Mouse (Mus musculus): ENCODE results near the gene Kif15. TPM values are rescaled to one million over a fixed set of nuclear protein-coding genes. Genes with fewer than 3 reads are reported as not detected.

Kif15 gene
- total RNA-seq (2021), result under 1 TPM; 0.51 to 0.67 TPM
- long read RNA-seq, experiment 1, result 0 reads
- long read RNA-seq, experiment 2, result 0 reads

DNA sequence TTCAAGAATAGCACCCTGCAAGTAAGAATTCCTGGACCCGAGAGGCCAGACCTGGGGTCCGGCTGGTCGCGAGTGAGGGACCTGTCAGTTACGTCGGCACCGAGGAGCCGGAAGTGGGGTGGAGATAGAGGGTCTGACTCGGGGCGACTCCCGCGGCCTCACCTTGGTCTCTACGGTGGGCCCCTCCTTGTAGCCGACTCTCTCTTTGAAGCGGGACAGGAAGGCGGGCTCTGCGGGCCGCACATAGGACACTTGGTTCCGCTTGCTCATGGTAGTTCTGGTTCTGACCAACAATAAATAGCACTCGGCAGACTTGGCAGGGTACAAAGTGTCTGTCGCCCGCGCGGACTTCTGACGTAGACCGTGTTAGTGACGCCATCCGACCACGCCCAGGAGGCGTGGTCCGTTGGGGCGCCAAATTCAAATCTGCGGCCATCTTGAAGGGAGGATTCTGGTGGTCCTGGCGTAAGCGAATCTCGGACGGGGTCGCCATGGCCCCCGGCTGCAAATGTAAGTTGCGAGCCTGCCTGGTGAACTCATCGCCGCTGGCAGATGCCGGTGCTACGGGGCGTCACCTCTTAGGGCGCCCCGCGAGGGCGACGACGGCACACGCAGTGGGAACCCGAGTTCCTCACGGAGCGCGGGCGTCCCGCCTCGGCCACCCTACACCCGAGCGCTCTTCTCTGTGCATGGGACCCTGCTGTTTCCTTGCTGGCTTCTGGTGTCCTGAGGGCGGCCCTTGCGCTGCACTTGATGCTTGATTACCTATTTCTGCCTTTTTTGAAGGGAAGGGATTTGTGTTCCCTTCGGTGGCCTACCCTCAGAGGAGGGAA lies at the start of gene Kif15, which contains the start of gene 1110059G10Rik:
Gene Kif15 (plus strand): TSS at position 404 of the 833 bp plus-strand sequence.
Gene 1110059G10Rik (minus strand): TSS at position 358 of the 833 bp plus-strand sequence.
- peak; percentile 79 for DNase-seq

- no peak for DNase-seq
Measured at GRCm38 (mm10) chr9:122901047-122901446, 49.8 kb upstream of the Kif15 start.

DNA sequence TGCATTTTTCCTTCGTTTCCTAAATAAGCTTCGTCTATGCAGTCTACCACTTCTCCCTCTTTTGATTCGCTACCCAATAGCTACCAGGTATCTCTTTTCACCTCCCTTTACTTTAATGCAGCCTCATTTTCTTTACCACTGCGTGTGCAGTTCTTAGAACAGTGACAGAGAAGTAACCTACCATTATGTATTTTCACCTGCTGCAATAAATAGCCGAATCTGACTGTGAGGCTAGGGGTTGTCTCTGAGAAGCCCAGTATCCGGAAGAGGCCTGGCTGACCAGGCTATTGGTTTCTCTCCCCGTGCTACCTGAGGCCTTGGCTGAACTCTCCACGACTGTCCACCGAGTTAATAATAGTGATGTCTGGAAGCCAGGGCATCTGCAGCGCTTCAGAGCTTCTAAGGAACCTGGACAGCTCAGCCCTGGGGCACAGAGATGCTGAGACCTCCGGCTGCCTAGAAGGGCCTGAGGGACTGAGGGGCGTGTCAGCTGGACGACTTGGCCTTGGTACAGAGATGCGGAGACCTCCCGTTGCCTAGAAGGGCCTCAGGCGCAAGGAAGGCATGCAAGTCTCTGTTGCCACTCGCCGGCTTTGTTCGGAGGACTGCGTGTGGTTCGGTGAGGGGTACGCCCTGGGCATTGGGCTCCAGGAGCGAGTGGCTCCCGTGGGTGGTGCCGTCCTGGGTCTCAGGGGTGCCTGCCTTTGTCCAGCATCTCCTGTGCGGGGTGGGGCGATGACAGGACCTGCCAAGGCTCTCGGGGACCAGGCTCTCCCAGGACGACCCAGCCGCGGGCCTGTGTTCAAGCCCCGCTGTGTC lies 47.9 kb upstream of the Kif15 start:
- peak; percentile 34 for DNase-seq

DNA sequence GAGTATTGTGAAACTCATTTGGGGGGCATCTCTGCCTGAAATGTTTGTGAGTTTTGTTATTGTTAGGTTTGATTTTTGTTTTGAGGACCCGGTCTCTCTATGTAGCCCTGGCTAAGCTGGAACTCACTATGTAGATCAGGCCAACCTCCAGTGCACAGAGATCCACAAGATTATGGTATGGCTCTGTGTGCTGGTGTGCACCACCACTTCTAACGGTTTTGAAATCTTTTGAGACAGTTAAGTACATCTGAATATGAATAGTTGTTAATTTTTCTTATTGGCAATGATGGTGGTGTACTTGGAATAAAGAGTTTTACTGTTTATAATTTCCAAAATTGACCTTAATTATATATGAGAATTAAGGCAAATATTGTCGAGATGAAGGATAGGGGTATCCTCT lies 28.4 kb upstream of the Kif15 start:
- no peak for DNase-seq

- DNase-seq, result peak; percentile 49
Measured at GRCm38 (mm10) chr9:122922936-122923381, 27.9 kb upstream of the Kif15 start, which contains the start of gene Zfp105. TSS of gene Zfp105 (plus strand) at chr9:122923072.

DNA sequence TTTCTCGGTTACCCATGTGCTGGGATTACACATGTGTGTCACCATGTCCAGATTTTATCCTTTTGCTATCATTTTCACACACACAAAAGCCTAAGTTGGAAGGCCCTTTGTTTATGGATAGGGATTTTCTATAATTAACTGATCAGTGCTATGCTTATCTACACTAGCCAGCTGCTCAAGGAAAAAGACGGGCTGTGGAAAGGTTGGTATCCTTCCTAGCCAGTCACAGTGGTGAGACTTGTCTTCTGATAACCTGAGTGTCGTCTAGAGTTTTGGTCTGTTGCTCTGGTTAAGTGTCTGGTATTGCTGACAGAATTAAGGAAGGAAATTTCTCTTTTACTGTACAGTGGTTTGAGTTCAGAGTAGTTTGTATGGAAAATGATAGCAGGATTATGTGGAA lies 21.9 kb upstream of the Kif15 start:
- no peak for DNase-seq

DNA sequence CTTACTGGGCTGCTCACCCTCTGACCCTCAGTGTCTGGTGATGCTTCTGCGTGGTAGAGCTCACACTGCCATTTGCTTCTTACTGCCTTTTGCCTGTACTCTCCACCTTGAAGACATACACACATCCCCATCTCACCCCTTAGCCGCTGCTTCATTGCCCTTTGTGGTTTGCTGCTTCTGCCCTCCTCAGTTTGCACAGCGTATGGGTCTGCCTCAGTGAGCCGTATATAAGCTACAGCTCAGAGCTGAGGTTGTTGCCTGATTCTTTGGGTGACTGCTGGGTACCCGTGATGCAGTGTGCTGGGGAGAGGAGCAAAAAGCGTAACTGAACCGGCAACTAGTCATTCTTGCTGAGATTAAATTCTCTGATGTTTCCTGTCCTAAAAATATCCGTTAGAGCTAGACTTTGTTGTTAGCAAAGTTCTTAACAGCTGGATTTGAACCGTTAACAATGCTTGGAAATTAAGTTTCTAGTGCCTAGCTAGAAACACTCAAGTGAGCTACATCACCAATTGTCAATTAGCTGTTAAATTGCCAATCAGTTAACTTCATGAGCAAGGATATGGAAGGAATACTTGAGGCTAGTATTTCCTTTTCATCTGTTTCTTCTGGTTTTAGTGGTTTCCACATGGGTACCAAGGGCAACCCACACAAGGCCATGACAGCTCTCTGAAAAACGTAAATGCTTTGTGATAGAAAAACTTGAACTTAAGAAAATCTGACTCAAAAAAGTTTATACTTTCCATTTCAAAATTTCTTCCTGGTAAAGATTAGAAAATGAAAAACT lies 47.8 kb downstream of the Kif15 start:
- no peak for DNase-seq

GRCm38 (mm10) chr9:122999193-122999586 lies 48.3 kb downstream of the Kif15 start:
- no peak for DNase-seq

DNA sequence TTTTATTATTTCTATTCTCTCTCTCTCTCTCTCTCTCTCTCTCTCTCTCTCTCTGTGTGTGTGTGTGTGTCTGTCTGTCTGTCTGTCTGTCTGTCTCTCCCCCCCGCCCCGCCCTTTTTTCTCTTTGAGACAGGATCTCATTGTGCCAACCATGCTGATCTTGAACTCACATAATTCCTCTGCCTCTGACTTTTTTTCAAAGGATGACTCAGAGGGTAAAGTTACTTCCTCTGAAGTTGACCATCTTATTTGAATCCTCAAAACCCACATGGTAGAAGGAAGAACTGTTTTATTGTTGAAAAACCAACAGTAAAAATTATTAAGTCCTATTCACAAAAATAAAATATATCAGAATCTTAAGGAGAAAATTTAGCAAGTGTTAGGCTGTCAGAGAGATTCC lies 53.9 kb downstream of the Kif15 start:
- no peak for DNase-seq

DNA sequence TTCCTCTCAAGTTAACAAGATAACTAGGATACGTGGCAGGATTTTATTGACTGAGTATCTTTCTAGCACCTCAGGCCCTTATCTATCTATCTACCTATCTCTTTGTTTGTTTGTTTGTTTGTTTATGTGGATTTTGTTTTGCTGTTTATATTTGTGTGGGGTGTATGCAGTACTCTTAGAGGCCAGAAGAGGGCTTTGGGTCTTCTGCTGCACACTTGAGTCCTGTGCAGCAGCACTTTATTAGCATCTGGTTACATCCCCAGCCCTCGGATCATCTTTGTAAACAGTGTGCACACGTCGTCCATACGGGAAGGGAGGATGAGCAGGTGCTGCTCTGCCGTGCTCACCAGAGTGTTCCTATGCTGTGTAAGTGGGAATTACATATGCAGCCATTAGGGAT lies 55.2 kb downstream of the Kif15 start:
- DNase-seq, result no peak

GRCm38 (mm10) chr9:123020995-123021631 lies 70.3 kb downstream of the Kif15 start, which contains the start of gene Tmem42:
TSS of gene Tmem42 (plus strand) at chr9:123021326.
- peak; percentile 88 for DNase-seq

- no peak for DNase-seq
Measured at GRCm38 (mm10) chr9:123021636-123022379, 71.0 kb downstream of the Kif15 start.

- DNase-seq, result no peak
Measured at GRCm38 (mm10) chr9:123024201-123024600, 73.4 kb downstream of the Kif15 start.

GRCm38 (mm10) chr9:123031496-123032246 lies 80.8 kb downstream of the Kif15 start:
- no peak for DNase-seq

DNA sequence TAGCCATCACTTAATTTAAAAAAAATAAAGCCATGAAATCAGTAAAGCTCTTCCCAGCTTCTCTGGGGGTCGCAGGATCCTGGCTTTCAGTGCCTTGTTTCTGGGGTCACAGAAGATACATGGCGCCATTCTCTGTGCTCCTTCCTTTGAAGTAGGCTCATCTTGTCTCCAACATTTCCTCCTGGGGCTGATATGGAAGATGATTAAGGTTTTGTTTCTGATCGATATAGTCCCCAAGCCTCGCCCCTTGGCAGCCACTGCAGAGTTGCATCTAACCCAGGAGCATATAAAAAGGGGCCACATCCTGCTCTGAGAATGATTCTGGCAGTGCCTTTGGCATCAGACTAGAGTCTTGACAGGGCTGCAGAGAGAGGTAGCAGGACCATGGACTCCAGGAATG lies 83.6 kb downstream of the Kif15 start, which contains the start of gene Tgm4:
Gene Tgm4 (plus strand): TSS at position 301 of the 400 bp plus-strand sequence.
- no peak for DNase-seq

DNA sequence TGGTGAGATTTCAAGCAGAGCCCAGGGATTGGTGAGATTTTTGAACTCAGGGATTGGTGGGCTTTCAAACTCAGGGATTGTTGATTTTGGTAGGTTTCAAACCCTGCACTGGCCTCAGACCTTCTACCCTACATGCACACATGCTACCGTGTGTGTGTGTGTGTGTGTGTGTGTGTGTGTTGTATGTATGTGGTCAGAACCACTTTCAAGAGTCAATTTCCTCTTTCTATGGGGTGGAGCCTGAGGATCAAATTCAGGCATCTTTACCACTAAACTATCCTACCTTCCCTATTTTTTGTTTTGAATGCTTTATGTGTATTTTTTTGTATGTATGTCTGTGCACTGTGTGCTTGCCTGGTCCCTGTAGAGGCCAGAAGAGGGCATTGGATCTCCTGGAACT lies 96.8 kb downstream of the Kif15 start:
- no peak for DNase-seq

- no peak for DNase-seq
Measured at GRCm38 (mm10) chr9:123058724-123059292, 108.0 kb downstream of the Kif15 start.

DNA sequence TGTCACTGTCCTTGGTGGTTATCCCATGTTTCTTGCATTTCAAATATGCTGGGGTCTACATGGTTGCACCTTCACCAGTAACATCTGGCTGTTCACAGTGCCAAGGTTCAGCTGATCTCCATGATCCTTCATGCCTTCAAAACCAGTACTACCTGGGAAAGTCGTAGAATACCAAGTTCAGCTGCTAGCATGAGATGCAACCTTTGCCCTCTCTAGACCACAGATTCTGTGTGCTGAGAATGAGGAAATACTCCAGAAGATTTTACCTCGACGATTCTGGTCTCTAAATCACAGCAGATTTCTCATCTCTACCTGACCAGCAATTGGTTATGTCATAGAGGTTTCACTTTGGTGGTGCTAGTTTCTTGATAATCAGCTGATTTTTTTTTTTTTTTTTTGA lies 109.3 kb downstream of the Kif15 start:
- DNase-seq, result no peak
